In genomic region chr10:72391397-72391796, GRCm38 (mm10) we compare ENCODE assay signal across 8 mouse cellular contexts.
A peak's percentile ranks its signal among the peaks of the same experiment; 100 is the strongest.
DNase-seq lines count a peak whose midpoint lies in the region; ATAC-seq and TF ChIP-seq lines count a peak whose summit lies in the region.
"Had no signal": no experiment of that assay in that cellular context is flagged by ENCODE, and none has a peak within 500 bp of the region (broad histone marks: within the 10 kb centered on the region; RNA-seq: fewer than 3 reads in every experiment).

No protein-coding gene starts in this region.

- peak; percentile 16 for DNase-seq in kidney, adult 18-20 months
- DNase-seq in 3T3-L1 (ENCODE audit: low read depth, low spot score), result peak; percentile 42
- peak; percentile 32 for DNase-seq in 416B (ENCODE audit: low read depth)
- DNase-seq in ovary, postnatal 10 days (ENCODE audit: low spot score), result no peak
- DNase-seq in gastrocnemius, postnatal 4 days (ENCODE audit: low spot score in 2 of 2), result no peak

- no peak overlapping the region for H3K4me2 ChIP-seq in kidney, embryonic 14.5 days (replicated peaks; ENCODE audit: low read depth, low read length)

- no peak for TF ChIP-seq POLR2A in cortical plate, adult 2 months (IDR thresholded peaks at IDR 0.05; ENCODE audit: extremely low read depth, insufficient read depth, low read length)

- H3K4me1 ChIP-seq in kidney, embryonic 14.5 days (ENCODE audit: control insufficient read depth, insufficient read depth, low read length), result no peaks in the 10 kb centered on the region
- H3K4me1 ChIP-seq in cortical plate, adult 2 months (ENCODE audit: control insufficient read depth, insufficient read depth, low read length), result no peaks in the 10 kb centered on the region

- WGBS in kidney, embryonic 14.5 days, result 91% methylated on average over 1 of the region's 1 CpGs

- H3K4me3 ChIP-seq in kidney, embryonic 14.5 days (ENCODE audit: low read length), result no peak overlapping the region
- no peak overlapping the region for H3K4me3 ChIP-seq in cortical plate, adult 2 months (ENCODE audit: insufficient read depth, low read length)

- H3K27me3 ChIP-seq in kidney, embryonic 14.5 days (ENCODE audit: control insufficient read depth, insufficient read depth, low read length), result no peaks in the 10 kb centered on the region

- H3K27ac ChIP-seq in kidney, embryonic 14.5 days (ENCODE audit: low read depth, low read length), result no peak overlapping the region
- H3K27ac ChIP-seq in cortical plate, adult 2 months (ENCODE audit: insufficient read depth, low read length), result no peak overlapping the region
- H3K27ac ChIP-seq: macrophage had no signal

- no peak for ATAC-seq in kidney, embryonic 14.5 days (ENCODE audit: low FRiP score, low TSS enrichment)

- H3K9me3 ChIP-seq in kidney, embryonic 14.5 days (ENCODE audit: control insufficient read depth, low read length), result no peaks in the 10 kb centered on the region

- peak; percentile 49; the same call in 1 of the 2 replicates for TF ChIP-seq CTCF in cortical plate, adult 2 months (IDR thresholded peaks at IDR 0.05; ENCODE audit: extremely low read depth, insufficient read depth, low read length)

- no peak overlapping the region for H3K9ac ChIP-seq in kidney, embryonic 14.5 days (ENCODE audit: low read depth, low read length)

- no peaks in the 10 kb centered on the region for H3K36me3 ChIP-seq in kidney, embryonic 14.5 days (ENCODE audit: control insufficient read depth, insufficient read depth, low read length)

Comparison
In these comparisons a context has a peak if more than half of its experiments do, and no peak if none do; other contexts are left out.
1. DNase-seq: peak in kidney, adult 18-20 months (single experiment), 3T3-L1 (single experiment) and 416B (single experiment); none in ovary, postnatal 10 days (single experiment) and gastrocnemius, postnatal 4 days (0 of 2).